Mouse (Mus musculus) MEL (cell line): ENCODE measurements around the gene Cyp2d10. TPM values are rescaled to one million over a fixed set of nuclear protein-coding genes. Genes with fewer than 3 reads are reported as not detected.

Experiments
- DNase-seq: peaks from one replicate; pipeline ENCODE4 v3.0.0; 2011; ENCODE audit warnings: low read depth, low spot score
- H3K27ac ChIP-seq: 2 replicates; pipeline ENCODE4 v1.5.1; 2012; ENCODE audit warnings: low read depth, mild to moderate bottlenecking, control low read depth, low read length, moderate library complexity; ENCODE audit not compliant: control insufficient read depth
- H3K27me3 ChIP-seq, 2 experiments: fragments of 150-350 bp in 1 of 2; sonication (generic) in 1 of 2; 2 replicates each; pipeline ENCODE4 v1.6.1; 2012; ENCODE audit warnings: low read length in 2 of 2, mild to moderate bottlenecking in 2 of 2, improper control_type of control experiment in 1 of 2, moderate library complexity in 1 of 2; ENCODE audit not compliant: insufficient read depth in 2 of 2, control insufficient read depth in 1 of 2
- H3K36me3 ChIP-seq, 2 experiments: 2 replicates each; pipeline ENCODE4 v1.6.1; 2012 to 2014; ENCODE audit warnings: low read length in 2 of 2, improper control_type of control experiment in 1 of 2, inconsistent platforms in 1 of 2, mild to moderate bottlenecking in 1 of 2; ENCODE audit not compliant: insufficient read depth in 2 of 2, control insufficient read depth in 1 of 2
- H3K4me1 ChIP-seq, 2 experiments: fragments of 150-350 bp in 1 of 2; sonication (generic) in 1 of 2; 2 replicates each; pipeline ENCODE4 v1.6.1; 2012; ENCODE audit warnings: low read length in 2 of 2, improper control_type of control experiment in 1 of 2, mild to moderate bottlenecking in 1 of 2; ENCODE audit not compliant: insufficient read depth in 2 of 2, control insufficient read depth in 1 of 2
- H3K4me3 ChIP-seq, 2 experiments: fragments of 150-350 bp in 1 of 2; sonication (generic) in 1 of 2; 2 replicates each; pipeline ENCODE4 v1.5.1; 2012; ENCODE audit warnings: low read depth in 2 of 2, low read length in 2 of 2, mild to moderate bottlenecking in 2 of 2, moderate library complexity in 2 of 2, control low read depth in 1 of 2, improper control_type of control experiment in 1 of 2; ENCODE audit not compliant: control insufficient read depth in 1 of 2, insufficient read depth in 1 of 2
- H3K79me2 ChIP-seq: 2 replicates; pipeline ENCODE4 v1.6.1; 2012; ENCODE audit warnings: mild to moderate bottlenecking, low read length, moderate library complexity; ENCODE audit not compliant: control insufficient read depth, poor library complexity, insufficient read depth
- H3K9ac ChIP-seq: 2 replicates; pipeline ENCODE4 v1.6.1; 2012; ENCODE audit warnings: low read depth, mild to moderate bottlenecking, control low read depth, low read length, moderate library complexity; ENCODE audit not compliant: control insufficient read depth, poor library complexity, severe bottlenecking
- H3K9me3 ChIP-seq: fragments of 150-350 bp; sonication (generic); replicated peaks from 2 replicates; pipeline ENCODE4 v1.6.1; 2012; ENCODE audit warnings: mild to moderate bottlenecking, low read length, improper control_type of control experiment, moderate library complexity; ENCODE audit not compliant: insufficient read depth
- CHD1 ChIP-seq: IDR thresholded peaks from 2 replicates; pipeline ENCODE4 v1.6.1; 2012; ENCODE audit warnings: low read depth, mild to moderate bottlenecking, inconsistent platforms, low read length, improper control_type of control experiment
- CTCF ChIP-seq, 3 experiments: IDR thresholded peaks in 2 of 3; conservative IDR thresholded peaks in 1 of 3; 2 replicates each; pipeline ENCODE4 v1.5.1; 2011 to 2012; ENCODE audit warnings: low read length in 3 of 3, low read depth in 2 of 3, mild to moderate bottlenecking in 2 of 3, improper control_type of control experiment in 1 of 3, inconsistent platforms in 1 of 3, mixed read lengths in 1 of 3, moderate library complexity in 1 of 3; ENCODE audit not compliant: control insufficient read depth in 1 of 3, insufficient read depth in 1 of 3, poor library complexity in 1 of 3, severe bottlenecking in 1 of 3
- ELF1 ChIP-seq: IDR thresholded peaks from 2 replicates; pipeline ENCODE4 v1.6.1; 2014; ENCODE audit warnings: low read depth, mild to moderate bottlenecking, inconsistent platforms, low read length, improper control_type of control experiment, moderate library complexity
- GABPA ChIP-seq: IDR thresholded peaks from 2 replicates; pipeline ENCODE4 v1.6.1; 2012; ENCODE audit warnings: low read depth, mild to moderate bottlenecking, inconsistent platforms, low read length, improper control_type of control experiment, moderate library complexity
- KAT2A ChIP-seq: conservative IDR thresholded peaks from 2 replicates; pipeline ENCODE4 v1.6.1; 2012; ENCODE audit warnings: low read depth, low read length, improper control_type of control experiment, inconsistent platforms
- MAX ChIP-seq: IDR thresholded peaks from 2 replicates; pipeline ENCODE4 v1.6.1; 2011; ENCODE audit warnings: low read length, improper control_type of control experiment
- POLR2A ChIP-seq, 2 experiments: IDR thresholded peaks; 2 replicates each; pipeline ENCODE4 v1.6.1; 2011 to 2012; ENCODE audit warnings: low read length in 2 of 2, mild to moderate bottlenecking in 2 of 2, control low read depth in 1 of 2, improper control_type of control experiment in 1 of 2, low read depth in 1 of 2, moderate library complexity in 1 of 2; ENCODE audit not compliant: control insufficient read depth in 1 of 2, insufficient read depth in 1 of 2, poor library complexity in 1 of 2
- POLR2AphosphoS5 ChIP-seq: IDR thresholded peaks from 2 replicates; pipeline ENCODE4 v1.6.1; 2012; ENCODE audit warnings: low read depth, borderline replicate concordance, mild to moderate bottlenecking, inconsistent platforms, low read length, moderate library complexity, mixed read lengths
- RAD21 ChIP-seq: IDR thresholded peaks from 2 replicates; pipeline ENCODE4 v1.6.1; 2011; ENCODE audit warnings: mild to moderate bottlenecking, low read depth, low read length, improper control_type of control experiment
- SIN3A ChIP-seq: IDR thresholded peaks from 2 replicates; pipeline ENCODE4 v1.6.1; 2012; ENCODE audit warnings: low read length, improper control_type of control experiment, inconsistent platforms
- UBTF ChIP-seq: IDR thresholded peaks from 2 replicates; pipeline ENCODE4 v1.6.1; 2012; ENCODE audit warnings: low read depth, mild to moderate bottlenecking, inconsistent platforms, low read length, improper control_type of control experiment, moderate library complexity, borderline replicate concordance; ENCODE audit not compliant: insufficient read depth
- USF1 ChIP-seq: IDR thresholded peaks from 2 replicates; pipeline ENCODE4 v1.6.1; 2014; ENCODE audit warnings: low read depth, mild to moderate bottlenecking, inconsistent platforms, low read length, improper control_type of control experiment, moderate library complexity
- USF2 ChIP-seq, 2 experiments: IDR thresholded peaks; 2 replicates each; pipeline ENCODE4 v1.6.1; 2011 to 2012; ENCODE audit warnings: improper control_type of control experiment in 2 of 2, low read length in 2 of 2, borderline replicate concordance in 1 of 2, inconsistent platforms in 1 of 2, low read depth in 1 of 2, mild to moderate bottlenecking in 1 of 2; ENCODE audit not compliant: insufficient read depth in 1 of 2
- ZC3H11A ChIP-seq: IDR thresholded peaks from 2 replicates; pipeline ENCODE4 v1.6.1; 2012; ENCODE audit warnings: low read depth, mild to moderate bottlenecking, inconsistent platforms, low read length, improper control_type of control experiment
- polyA plus RNA-seq, 2 experiments: library from polyadenylated mRNA; stranded (reverse) in 1 of 2; unstranded in 1 of 2; fragments of >175 nt in 1 of 2; fragments of >200 nt in 1 of 2; gene quantifications; 2 replicates each; pipeline versions ENCODE4 v1.2.1 to v1.2.4; 2012; ENCODE audit warnings: low replicate concordance in 2 of 2, low read depth in 1 of 2; ENCODE audit not compliant: insufficient read length in 2 of 2, insufficient read depth in 1 of 2, missing spikeins in 1 of 2
- total RNA-seq: library from RNA; depleted of rRNA; stranded (reverse); fragments of 300-350 nt; gene quantifications from 2 replicates; pipeline ENCODE4 v1.2.3, GENCODE M21; 2012; rRNA removed

The Cyp2d10 gene
- total and polyA plus RNA-seq, 3 experiments: not detected

DNA sequence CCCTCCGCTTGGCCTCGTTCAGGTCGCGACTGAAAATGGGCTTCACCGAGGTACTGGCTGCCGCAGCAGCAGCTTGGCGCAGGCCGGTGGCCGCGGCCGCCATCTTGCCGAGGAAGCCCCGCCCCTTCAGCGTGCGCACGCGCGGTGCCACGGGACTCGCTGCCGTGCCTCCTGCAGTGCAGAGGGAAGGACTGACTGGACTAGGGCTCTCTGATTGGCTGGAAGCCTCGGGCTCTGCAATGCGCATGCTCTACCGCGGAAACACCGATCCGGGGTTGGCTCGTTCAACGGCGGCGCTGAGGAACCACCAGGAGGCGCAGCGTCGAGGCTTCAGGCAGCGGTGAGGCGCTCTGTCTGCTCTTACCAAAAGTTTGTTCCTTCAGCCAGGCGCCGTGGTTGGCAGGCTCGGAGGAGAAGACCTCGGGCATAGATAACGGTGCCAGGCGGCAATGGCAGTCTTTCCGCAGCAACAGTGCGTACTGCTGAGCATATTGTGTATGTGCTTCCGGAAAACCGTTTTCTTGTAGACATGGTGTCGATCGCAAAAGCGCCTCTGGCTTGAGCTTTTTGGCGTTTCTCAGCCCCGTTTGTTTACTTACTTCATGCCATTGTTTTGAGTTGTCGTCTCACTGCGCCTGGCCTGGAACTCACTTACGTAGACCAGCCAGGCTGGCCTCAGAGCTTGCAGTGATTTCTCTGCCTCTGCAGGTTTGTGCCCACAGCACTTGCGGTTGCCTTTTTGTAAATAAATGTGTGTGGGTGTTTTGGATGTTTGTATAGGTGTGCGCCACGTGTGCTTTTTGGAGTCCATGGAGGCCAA lies 52.7 kb downstream of the Cyp2d10 start, which contains the start of gene Ndufa6 (continued):
- TF ChIP-seq MAX (peak; percentile 52), ELF1 (no peak; the same call in 1 of the 2 replicates), SIN3A (peak; percentile 85), RAD21 (peak; percentile 63), GABPA (no peak), USF2 (IDR thresholded peaks at IDR 0.05; ENCODE audit: borderline replicate concordance in 1 of 2, insufficient read depth in 1 of 2, low read depth in 1 of 2, low read length in 2 of 2) (no peak), POLR2A (IDR thresholded peaks at IDR 0.05; ENCODE audit: control insufficient read depth in 1 of 2, insufficient read depth in 1 of 2, low read depth in 1 of 2, low read length in 2 of 2, poor library complexity in 1 of 2) (peak; percentile 96 to 99), ZC3H11A (peak; percentile 72), USF1 (peak; percentile 56), CTCF (IDR thresholded peaks at IDR 0.05 in 2 of 3, conservative IDR thresholded peaks at IDR 0.05 in 1 of 3; ENCODE audit: control insufficient read depth in 1 of 3, insufficient read depth in 1 of 3, low read depth in 2 of 3, low read length in 3 of 3, poor library complexity in 1 of 3, severe bottlenecking in 1 of 3) (peak; percentile 72 to 96 (median 91)), KAT2A (no peak)

GRCm38 (mm10) chr15:82353745-82354113 lies 53.3 kb downstream of the Cyp2d10 start:
- no peaks in the 10 kb centered on the region for H3K27me3 ChIP-seq
- H3K36me3 ChIP-seq: peaks cover 0 to 23% of the 10 kb centered on the region in 2 experiments; a peak in 2 of 4 replicates
- no peaks in the 10 kb centered on the region for H3K9me3 ChIP-seq
- peak overlapping the region; percentile 88 for H3K9ac ChIP-seq
- H3K4me3 ChIP-seq: peak overlapping the region; percentile 84
- TF ChIP-seq UBTF (0 out of 2 replicates have a peak, but pooled peaks have one; percentile 10), POLR2AphosphoS5 (no peak)
- H3K27ac ChIP-seq: peak overlapping the region; percentile 57
- H3K79me2 ChIP-seq: peaks cover 25% of the 10 kb centered on the region
- DNase-seq: no peak
- peaks cover 9 to 25% of the 10 kb centered on the region in 2 experiments for H3K4me1 ChIP-seq

- TF ChIP-seq CHD1: 0 out of 2 replicates have a peak, but pooled peaks have one; percentile 13
- no peak for TF ChIP-seq GABPA
- Histone ChIP-seq H3K79me2 (peaks cover 28% of the 10 kb centered on the region), H3K4me3 (peak overlapping the region; percentile 84), H3K27ac (peak overlapping the region; percentile 57), H3K27me3 (no peaks in the 10 kb centered on the region), H3K9me3 (no peaks in the 10 kb centered on the region), H3K9ac (peak overlapping the region; percentile 88), H3K36me3 (peaks cover 0 to 27% of the 10 kb centered on the region in 2 experiments; a peak in 2 of 4 replicates), H3K4me1 (peaks cover 9 to 30% of the 10 kb centered on the region in 2 experiments)
- peak; percentile 37 for DNase-seq
Observed at GRCm38 (mm10) chr15:82353078-82353744, 53.8 kb downstream of the Cyp2d10 start.

Other genes with a start within 250 kb of the Cyp2d10 start
- gene Shisa8, start 194.4 kb downstream of the Cyp2d10 start, total RNA-seq: not detected in 2 replicates
- gene Shisa8, start 194.4 kb downstream of the Cyp2d10 start, polyA plus RNA-seq: under 1 TPM in 1 of 2 experiments, not detected in 1; 0.10 TPM
- gene Tnfrsf13c, start 182.8 kb downstream of the Cyp2d10 start, total RNA-seq: 1.5 TPM in 2 replicates
- gene Tnfrsf13c, start 182.8 kb downstream of the Cyp2d10 start, polyA plus RNA-seq: under 1 TPM in 1 of 2 experiments, not detected in 1; 0.63 TPM
- gene Cenpm, start 162.4 kb downstream of the Cyp2d10 start, total RNA-seq: 23.5 and 23.7 TPM in 2 replicates
- gene Cenpm, start 162.4 kb downstream of the Cyp2d10 start, polyA plus RNA-seq: 10 to 100 TPM in 1 of 2 experiments, not detected in 1; 56.3 TPM
- gene 1500009C09Rik, start 154.8 kb downstream of the Cyp2d10 start, total RNA-seq: not detected in 2 replicates
- gene 1500009C09Rik, start 154.8 kb downstream of the Cyp2d10 start, polyA plus RNA-seq: not detected
- gene Sept3, start 132.3 kb downstream of the Cyp2d10 start, total RNA-seq: not detected in 2 replicates
- not detected for gene Sept3, start 132.3 kb downstream of the Cyp2d10 start, polyA plus RNA-seq
- not detected in 2 replicates for gene Wbp2nl, start 108.2 kb downstream of the Cyp2d10 start, total RNA-seq
- gene Wbp2nl, start 108.2 kb downstream of the Cyp2d10 start, polyA plus RNA-seq: not detected
- 23.9 and 26.4 TPM in 2 replicates for gene Naga, start 68.3 kb downstream of the Cyp2d10 start, total RNA-seq
- gene Naga, start 68.3 kb downstream of the Cyp2d10 start, polyA plus RNA-seq: 10 to 100 TPM in 1 of 2 experiments, not detected in 1; 59.5 TPM
- gene Pheta2, start 68.3 kb downstream of the Cyp2d10 start, total RNA-seq: 25.1 and 34.9 TPM in 2 replicates
- gene Pheta2, start 68.3 kb downstream of the Cyp2d10 start, polyA plus RNA-seq: 10 to 100 TPM in 1 of 2 experiments, not detected in 1; 39.3 TPM
- 111 and 132 TPM in 2 replicates for gene Smdt1, start 68.2 kb downstream of the Cyp2d10 start, total RNA-seq
- 100 to 1,000 TPM in 1 of 2 experiments, not detected in 1; 159 TPM for gene Smdt1, start 68.2 kb downstream of the Cyp2d10 start, polyA plus RNA-seq
- gene Ndufa6, start 52.9 kb downstream of the Cyp2d10 start, total RNA-seq: 377 and 417 TPM in 2 replicates
- gene Ndufa6, start 52.9 kb downstream of the Cyp2d10 start, polyA plus RNA-seq: 100 to 1,000 TPM in 1 of 2 experiments, not detected in 1; 235 TPM
- not detected in 2 replicates for gene Cyp2d22, start 26.9 kb downstream of the Cyp2d10 start, total RNA-seq
- under 1 TPM in 1 of 2 experiments, not detected in 1; 0.10 TPM for gene Cyp2d22, start 26.9 kb downstream of the Cyp2d10 start, polyA plus RNA-seq
- gene Cyp2d11, start 13.2 kb downstream of the Cyp2d10 start, total RNA-seq: not detected in 2 replicates
- gene Cyp2d11, start 13.2 kb downstream of the Cyp2d10 start, polyA plus RNA-seq: not detected
- gene Cyp2d9, start 26.2 kb upstream of the Cyp2d10 start, total RNA-seq: not detected in 2 replicates
- not detected for gene Cyp2d9, start 26.2 kb upstream of the Cyp2d10 start, polyA plus RNA-seq
- gene Cyp2d12, start 147.9 kb upstream of the Cyp2d10 start, total RNA-seq: not detected in 2 replicates
- gene Cyp2d12, start 147.9 kb upstream of the Cyp2d10 start, polyA plus RNA-seq: not detected
- not detected in 2 replicates for gene Cyp2d34, start 213.8 kb upstream of the Cyp2d10 start, total RNA-seq
- not detected for gene Cyp2d34, start 213.8 kb upstream of the Cyp2d10 start, polyA plus RNA-seq